Mouse (Mus musculus): Measurements from ENCODE around the gene Lhfp.
A peak's percentile ranks its signal among the peaks of the same experiment; 100 is the strongest.
"Not testable (repeated sequence)": the region's sequence is repeated elsewhere in the genome, so short reads cannot be mapped to it uniquely, and the experiment has no call there.

Lhfp gene

GRCm38 (mm10) chr3:53100803-53101202 lies 59.5 kb downstream of the Lhfp start:
- no peak for DNase-seq

- DNase-seq = no peak
Observed at GRCm38 (mm10) chr3:53101711-53102110, 60.4 kb downstream of the Lhfp start.

- DNase-seq = peak; percentile 27
Observed at GRCm38 (mm10) chr3:53102131-53102756, 60.9 kb downstream of the Lhfp start.

DNA sequence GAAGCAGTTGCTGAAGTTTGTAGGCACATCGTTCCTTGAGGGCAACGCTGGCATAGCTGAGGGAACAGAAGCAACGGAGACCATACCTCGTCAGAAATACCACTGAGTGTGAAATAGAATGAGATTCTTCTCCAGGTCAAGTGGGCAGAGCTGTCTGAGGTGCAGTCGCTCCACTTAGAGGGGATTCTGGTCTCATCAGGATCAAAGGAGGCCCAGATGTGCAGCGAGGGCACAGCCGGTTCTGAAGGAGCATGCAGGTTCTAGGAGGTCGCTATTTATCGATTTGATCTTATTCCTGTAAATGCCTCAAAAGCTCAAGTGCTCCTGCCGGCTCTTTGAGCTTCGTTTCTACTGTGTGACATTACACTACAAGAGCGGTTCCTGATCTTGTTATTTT lies 61.4 kb downstream of the Lhfp start:
- DNase-seq = no peak

DNA sequence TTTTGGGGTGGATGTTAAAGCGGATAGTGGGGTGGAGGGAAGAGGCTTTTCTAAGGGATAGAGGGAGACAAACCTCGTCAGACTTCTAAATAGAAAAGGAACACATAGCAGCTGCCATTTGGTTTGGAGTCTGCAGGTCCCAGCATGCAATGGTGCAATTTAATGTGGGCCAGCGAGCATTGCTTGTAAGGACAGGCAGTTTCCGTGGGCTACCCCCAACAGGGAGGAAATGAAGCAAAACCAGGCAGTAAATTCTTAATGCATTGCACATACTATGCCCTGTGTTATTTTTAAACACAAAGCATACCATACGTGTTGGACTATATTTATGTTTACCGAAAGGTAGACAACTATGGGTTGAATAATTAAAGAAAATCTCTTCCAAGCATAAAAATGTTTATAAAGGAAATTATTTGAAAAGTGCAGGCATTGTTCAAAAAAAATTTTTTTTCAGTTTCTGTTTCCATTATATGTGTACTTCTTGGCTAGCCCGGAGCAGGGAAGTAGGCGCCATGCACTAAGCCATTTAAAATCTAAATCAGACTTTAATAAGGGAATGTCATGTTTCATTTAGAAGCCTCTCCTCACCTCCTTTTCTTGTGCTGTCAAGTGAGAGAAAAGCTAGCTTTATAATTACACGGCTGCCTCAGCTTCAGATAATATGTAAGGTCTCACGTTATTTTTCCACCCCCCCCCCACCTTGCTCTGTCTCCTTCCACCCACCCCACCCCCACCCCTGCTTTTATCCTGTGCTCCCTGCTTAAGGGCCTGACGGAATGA lies 67.5 kb downstream of the Lhfp start:
- no peak for DNase-seq

- no peak for DNase-seq
Observed at GRCm38 (mm10) chr3:53109879-53110278, 68.6 kb downstream of the Lhfp start.

DNA sequence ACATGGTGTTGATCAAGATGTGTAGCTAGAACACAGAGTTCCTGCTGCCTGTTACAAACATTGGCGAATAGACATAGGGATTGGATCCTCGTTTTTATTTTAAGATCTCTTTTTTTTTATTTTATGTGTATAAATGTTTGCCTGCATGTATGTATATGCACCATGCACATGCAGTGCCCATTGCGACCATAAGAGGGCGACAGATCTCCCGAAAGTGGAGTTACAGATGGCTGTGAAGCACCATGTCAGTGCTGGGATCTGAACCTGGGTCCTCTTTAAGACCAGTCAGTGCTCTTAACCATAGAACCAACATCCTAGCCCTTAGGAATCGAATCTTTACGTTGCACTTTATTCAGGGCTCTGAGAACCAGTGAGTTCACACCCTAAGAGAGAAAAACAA lies 70.7 kb downstream of the Lhfp start:
- DNase-seq = no peak

DNA sequence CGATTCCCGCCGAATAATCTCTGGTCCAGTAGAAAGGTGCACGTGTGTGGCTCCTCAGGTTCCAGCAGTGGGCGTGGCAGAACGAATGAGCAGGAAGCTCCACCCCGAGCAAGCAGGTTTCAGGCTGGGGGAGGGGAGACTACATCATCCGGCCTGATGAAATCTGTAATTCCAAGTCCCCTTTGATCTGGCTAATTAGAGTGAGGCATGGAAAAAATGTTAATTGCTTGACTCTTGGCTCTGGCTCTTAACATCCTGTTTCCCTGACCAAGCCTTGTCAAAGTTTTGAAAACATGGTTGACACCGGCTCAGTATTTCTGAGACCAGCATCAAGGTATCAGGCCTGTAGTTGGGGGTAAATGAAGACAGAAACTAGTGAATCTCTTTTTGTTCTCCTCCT lies 77.4 kb downstream of the Lhfp start:
- not testable (repeated sequence) for DNase-seq

DNA sequence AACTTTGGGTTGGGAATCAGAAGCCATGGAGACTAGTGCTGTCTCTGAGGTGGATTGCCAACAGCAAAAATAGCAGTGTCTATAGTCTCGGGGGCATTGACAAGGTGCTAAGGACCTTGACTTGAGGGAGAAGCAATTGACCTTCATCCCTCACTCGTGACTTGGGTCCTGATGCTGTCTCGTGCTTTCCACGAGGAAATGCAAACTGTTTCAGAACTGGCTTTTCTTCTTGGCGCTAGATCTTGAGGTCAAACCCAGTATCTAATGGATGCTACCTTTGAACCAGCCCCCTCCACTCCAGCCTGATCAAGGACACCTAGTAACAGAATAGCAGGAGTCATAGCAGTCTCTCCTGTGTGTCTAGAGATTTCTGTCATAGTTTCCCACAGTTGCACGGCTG lies 78.7 kb downstream of the Lhfp start:
- no peak for DNase-seq

DNA sequence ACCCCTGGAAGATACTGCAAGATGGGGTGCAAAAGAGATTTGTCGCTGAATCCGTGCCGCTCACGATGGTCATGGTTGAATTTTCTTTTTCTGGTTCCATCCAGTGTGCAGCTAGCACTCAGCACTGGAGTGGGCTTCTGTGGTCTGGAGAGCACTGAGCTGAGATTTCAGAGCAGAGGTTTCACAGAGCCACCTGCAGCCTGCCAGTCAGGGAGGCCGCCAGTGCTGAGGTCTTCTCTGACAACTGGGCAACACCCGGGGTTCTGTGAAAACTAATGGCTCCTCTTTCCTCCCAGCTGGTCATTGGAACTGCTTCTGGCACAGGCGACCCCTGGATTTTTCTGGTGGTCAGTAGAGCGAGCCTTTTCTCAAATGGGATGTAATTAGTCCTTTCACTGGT lies 84.2 kb downstream of the Lhfp start:
- DNase-seq = no peak

DNA sequence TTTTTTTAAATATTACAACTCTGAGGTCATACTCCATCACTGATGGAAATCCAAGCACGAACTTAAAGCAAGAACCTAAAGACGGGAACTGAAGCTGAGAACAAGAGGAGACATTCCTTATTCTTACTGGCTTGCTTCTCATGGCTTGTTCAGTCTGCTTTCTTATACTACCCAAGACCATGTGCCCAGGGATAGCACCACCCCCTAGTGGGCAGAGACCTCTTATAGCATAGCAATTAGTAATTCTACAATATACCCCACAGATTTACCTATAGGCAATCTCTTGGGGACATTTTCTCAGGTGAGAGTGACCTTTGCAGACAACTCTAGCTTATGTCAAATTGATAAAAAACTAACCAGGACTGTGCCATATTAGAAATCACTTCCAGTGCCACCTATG lies 97.5 kb downstream of the Lhfp start:
- DNase-seq = peak; percentile 31

- DNase-seq = no peak
Observed at GRCm38 (mm10) chr3:53139205-53139604, 97.9 kb downstream of the Lhfp start.

GRCm38 (mm10) chr3:53139642-53140041 lies 98.3 kb downstream of the Lhfp start:
- DNase-seq = no peak

- peak; percentile 15 for DNase-seq
Observed at GRCm38 (mm10) chr3:53142528-53142927, 101.2 kb downstream of the Lhfp start.

DNA sequence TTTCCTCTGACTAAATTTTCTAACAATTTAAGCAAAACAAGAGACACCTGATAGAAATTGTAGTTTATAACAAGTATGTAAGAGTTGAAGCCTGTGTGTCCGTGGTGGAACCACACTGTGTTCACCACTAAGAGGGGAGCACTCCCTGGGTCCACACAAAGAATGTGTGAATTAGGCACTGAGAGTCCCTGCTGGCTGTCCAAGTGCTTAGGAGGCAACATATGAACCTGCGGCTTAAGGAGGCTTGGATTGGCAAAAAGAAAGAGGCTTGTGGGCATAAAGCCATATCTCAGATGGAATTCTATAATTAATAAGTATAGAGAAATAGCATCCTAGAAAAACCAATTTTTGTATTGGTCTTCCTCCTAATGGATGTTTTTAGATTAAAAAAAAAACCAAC lies 104.2 kb downstream of the Lhfp start:
- DNase-seq = no peak

DNA sequence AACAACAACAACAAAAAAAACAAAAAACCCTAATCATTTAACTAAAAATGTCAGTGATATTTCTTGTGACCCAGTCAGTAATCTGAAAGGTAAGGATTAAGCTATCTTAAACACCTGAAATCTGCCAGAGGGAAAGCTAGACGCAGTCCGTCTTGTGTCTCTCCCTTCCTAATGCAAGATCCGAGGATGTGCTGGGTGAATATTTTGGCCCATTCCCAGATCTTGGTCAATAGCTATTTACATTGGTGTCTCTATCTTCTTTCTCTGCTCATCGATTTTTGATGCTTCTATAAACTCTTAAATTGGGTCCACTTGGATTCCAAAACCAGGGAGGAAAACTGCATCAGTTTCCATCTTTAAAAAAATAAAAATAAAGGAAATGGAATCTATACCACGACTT lies 104.6 kb downstream of the Lhfp start:
- DNase-seq = no peak

DNA sequence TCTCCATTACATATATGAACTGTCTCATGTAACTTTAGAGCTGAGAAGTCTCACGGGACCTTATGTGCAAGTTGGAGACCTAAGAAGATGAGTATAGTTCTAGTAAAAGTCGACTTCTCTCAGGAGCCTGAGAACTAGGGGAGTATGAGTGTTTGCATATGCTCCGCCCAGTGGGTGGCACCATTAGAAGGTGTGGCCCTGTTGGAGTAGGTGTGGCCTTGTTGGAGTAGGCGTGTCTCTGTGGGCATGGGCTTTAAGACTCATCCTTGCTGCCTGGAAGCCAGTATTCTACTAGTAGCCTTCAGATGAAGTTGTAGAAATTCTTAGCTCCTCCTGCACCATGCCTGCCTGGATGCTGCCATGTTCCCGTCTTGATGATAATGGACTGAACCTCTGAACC lies 105.7 kb downstream of the Lhfp start:
- DNase-seq = no peak

- no peak for DNase-seq
Observed at GRCm38 (mm10) chr3:53148751-53149150, 107.4 kb downstream of the Lhfp start.

DNA sequence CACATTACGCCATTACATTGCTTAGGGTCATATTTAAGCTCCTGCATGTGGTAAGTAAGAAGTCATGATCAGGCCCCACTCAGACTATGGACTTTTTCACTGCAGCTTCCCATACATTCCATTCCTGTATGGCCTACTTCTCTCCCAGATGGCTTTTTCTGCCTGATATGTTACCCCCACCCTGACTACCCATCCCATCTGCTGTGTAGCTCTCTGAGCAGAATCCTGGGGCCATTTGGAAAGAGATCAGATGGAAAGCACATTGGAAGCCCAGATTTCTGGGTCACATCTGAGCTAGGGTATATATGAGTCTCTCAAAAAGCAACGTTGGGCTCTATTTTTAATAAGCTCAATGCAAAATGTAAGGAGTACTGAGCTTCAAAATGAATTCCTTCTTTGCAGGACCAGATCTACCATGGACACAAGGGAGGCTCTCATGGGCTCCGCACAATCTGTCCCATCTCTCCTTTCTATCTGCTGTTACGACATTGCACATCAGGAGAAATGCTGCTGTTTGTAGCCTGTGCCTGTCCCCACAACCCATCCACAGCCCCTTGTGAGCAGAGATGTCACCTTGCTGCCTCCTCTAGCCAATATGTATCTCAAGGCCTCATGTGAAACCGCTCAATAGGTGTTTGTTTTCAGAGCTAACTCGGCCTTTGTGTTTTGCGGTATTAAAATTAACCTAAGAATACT lies 108.4 kb downstream of the Lhfp start:
- no peak for DNase-seq

DNA sequence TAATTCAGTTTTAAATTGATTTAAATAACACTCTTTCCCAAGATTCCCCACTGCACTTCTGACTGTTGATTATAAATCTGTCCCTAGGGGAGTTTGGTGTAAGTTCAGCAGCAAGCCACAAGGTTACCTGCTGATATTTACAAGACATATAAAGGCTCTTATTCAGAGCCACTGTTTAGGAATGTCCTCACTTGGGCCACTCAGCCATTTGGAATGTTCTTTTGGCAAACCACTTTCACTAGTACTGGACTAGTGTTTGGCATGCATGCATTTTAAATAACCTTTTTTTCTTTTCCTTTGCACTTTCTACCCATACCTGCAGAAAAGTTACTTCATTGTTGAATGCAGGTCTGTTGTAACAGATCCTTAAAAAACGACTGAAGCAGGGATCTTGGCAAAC lies 109.8 kb downstream of the Lhfp start:
- DNase-seq = no peak

DNA sequence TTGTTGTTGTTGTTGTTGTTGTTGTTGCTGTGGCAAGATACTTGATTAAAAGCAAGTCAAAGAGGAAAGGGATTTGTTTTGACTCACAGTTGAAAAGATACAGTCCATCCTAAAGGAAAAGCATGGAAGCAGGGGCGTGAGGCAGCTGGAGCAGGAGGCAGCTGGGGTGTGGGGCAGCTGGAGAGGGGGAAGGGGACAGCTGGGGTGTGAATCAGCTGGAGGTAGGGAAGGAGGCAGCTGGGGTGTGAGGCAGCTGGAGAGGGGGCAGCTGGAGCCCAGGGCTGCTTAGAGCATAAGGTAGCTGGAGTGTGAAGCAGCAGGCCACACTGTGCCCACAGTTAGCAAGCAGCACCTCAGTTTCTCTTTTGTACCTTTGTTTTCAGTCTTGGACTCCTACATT lies 110.3 kb downstream of the Lhfp start:
- DNase-seq = no peak

DNA sequence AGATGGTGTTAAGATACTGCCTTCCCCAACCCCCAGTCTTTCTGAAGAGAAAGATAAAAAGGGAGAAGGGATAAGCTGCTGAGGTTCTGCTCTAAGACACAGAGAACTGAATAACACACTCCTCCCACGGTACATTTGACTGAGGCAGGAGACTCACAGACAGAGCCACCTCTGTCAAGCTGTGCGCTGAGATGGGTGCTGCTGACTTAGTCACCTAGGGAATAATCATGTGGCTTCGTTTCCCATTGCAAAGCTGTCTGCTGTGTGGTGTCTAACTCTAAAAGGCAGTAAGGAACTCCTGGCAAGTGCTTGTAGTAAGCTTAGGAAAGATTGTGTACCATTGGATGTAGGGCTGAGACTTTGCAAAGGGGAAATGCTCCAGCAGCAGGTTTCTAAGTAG lies 120.6 kb downstream of the Lhfp start:
- no peak for DNase-seq

DNA sequence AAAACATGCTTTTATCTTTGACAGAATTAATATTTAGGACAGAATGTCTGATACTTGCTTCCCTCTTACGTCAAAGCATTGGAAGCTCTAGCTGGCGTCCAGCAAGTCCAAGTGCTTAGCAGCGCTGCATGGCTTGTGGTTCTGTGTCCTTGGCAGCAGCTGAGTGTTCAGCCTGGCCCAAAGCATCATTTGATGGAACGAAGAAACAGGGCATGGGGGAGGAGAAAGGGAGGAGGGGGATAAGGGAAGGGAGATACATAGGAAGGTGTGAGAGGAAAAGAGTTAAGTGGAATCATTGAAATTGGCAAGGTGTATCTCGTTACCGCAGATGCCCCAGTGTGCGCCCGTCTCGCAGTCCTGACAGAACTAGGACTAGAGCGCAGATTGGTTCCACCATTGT lies 124.0 kb downstream of the Lhfp start:
- DNase-seq = peak; percentile 38

GRCm38 (mm10) chr3:53166001-53166400 lies 124.7 kb downstream of the Lhfp start:
- peak; percentile 64 for DNase-seq

Data from kidney, postnatal 10 days (tissue).